Mouse (Mus musculus): Measurements from ENCODE around the gene Trpm2. TPM values are rescaled to one million over a fixed set of nuclear protein-coding genes. Genes with fewer than 3 reads are reported as not detected.
"Not testable (repeated sequence)": the region's sequence is repeated elsewhere in the genome, so short reads cannot be mapped to it uniquely, and the experiment has no call there.

Gene Trpm2
- polyA plus RNA-seq (2015; fragmentation: Nextera tagmentation; extraction: Ambion mirVana), result 0.19 and 0.23 TPM in 2 replicates

GRCm38 (mm10) chr10:77970481-77970880 lies at the start of gene Trpm2:
TSS of gene Trpm2 (minus strand) at chr10:77970563.
- ATAC-seq (ENCODE audit: extremely low read depth, insufficient number of reproducible peaks, low FRiP score, low TSS enrichment), result no peak

GRCm38 (mm10) chr10:78019984-78020383 lies 49.6 kb upstream of the Trpm2 start:
- not testable (repeated sequence) for ATAC-seq (ENCODE audit: extremely low read depth, insufficient number of reproducible peaks, low FRiP score, low TSS enrichment); H3K4me3 ChIP-seq
- WGBS, result 92% methylated on average over 6 of the region's 11 CpGs

More at GRCm38 (mm10) chr10:77970481-77970880, at the start of gene Trpm2:
- Histone ChIP-seq H3K9ac (peak within 1 kb of the TSS; percentile 41), H3K4me1 (peaks cover 11% of the 10 kb centered on the region; the same call in 1 of the 2 replicates), H3K36me3 (no peaks in the 10 kb centered on the region), H3K4me2 (peak within 1 kb of the TSS; percentile 65), H3K27ac (replicated peaks) (no peak within 1 kb of the TSS), H3K9me3 (no peaks in the 10 kb centered on the region), H3K27me3 (replicated peaks) (peaks cover 55% of the 10 kb centered on the region), H3K4me3 (peak within 1 kb of the TSS; percentile 44)
- WGBS, result 69% methylated on average over 6 of the region's 6 CpGs

GRCm38 (mm10) chr10:78019291-78019690 lies 48.9 kb upstream of the Trpm2 start:
- Histone ChIP-seq H3K4me2 (peak overlapping the region; percentile 67), H3K27ac (replicated peaks) (peak overlapping the region; percentile 75; the same call in 1 of the 2 replicates), H3K9me3 (no peaks in the 10 kb centered on the region; the same call in 1 of the 2 replicates), H3K4me1 (peaks cover 7% of the 10 kb centered on the region), H3K4me3 (no peak overlapping the region; the same call in 1 of the 2 replicates), H3K36me3 (no peaks in the 10 kb centered on the region), H3K27me3 (replicated peaks) (no peaks in the 10 kb centered on the region; the same call in 1 of the 2 replicates), H3K9ac (0 out of 2 replicates have a peak overlapping the region, but pooled peaks have one; percentile 37)
- ATAC-seq (ENCODE audit: extremely low read depth, insufficient number of reproducible peaks, low FRiP score, low TSS enrichment), result no peak
- WGBS, result 76% methylated on average over 4 of the region's 4 CpGs

More at GRCm38 (mm10) chr10:78019984-78020383, 49.6 kb upstream of the Trpm2 start:
- not testable (repeated sequence) for H3K9ac ChIP-seq; H3K36me3 ChIP-seq; H3K27ac ChIP-seq (replicated peaks); H3K4me1 ChIP-seq; H3K9me3 ChIP-seq; H3K4me2 ChIP-seq; H3K27me3 ChIP-seq (replicated peaks)

GRCm38 (mm10) chr10:78018797-78019203 lies 48.4 kb upstream of the Trpm2 start:
- Histone ChIP-seq H3K9ac (peak overlapping the region; percentile 79), H3K4me1 (peaks cover 7% of the 10 kb centered on the region), H3K27ac (replicated peaks) (peak overlapping the region; percentile 75), H3K9me3 (no peaks in the 10 kb centered on the region; the same call in 1 of the 2 replicates), H3K4me2 (peak overlapping the region; percentile 67), H3K4me3 (peak overlapping the region; percentile 41), H3K36me3 (no peaks in the 10 kb centered on the region), H3K27me3 (replicated peaks) (no peaks in the 10 kb centered on the region; the same call in 1 of the 2 replicates)
- WGBS, result 21% methylated on average over 19 of the region's 19 CpGs
- ATAC-seq (ENCODE audit: extremely low read depth, insufficient number of reproducible peaks, low FRiP score, low TSS enrichment), result peak; percentile 61

- no peaks in the 10 kb centered on the region; the same call in 1 of the 2 replicates for H3K27me3 ChIP-seq (replicated peaks)
- H3K4me3 ChIP-seq, result no peak overlapping the region
- H3K36me3 ChIP-seq, result no peaks in the 10 kb centered on the region
- 58% methylated on average over 5 of the region's 5 CpGs for WGBS
- no peaks in the 10 kb centered on the region; the same call in 1 of the 2 replicates for H3K9me3 ChIP-seq
- ATAC-seq (ENCODE audit: extremely low read depth, insufficient number of reproducible peaks, low FRiP score, low TSS enrichment), result no peak
- H3K4me2 ChIP-seq, result no peak overlapping the region
- peaks cover 7% of the 10 kb centered on the region for H3K4me1 ChIP-seq
- H3K27ac ChIP-seq (replicated peaks), result no peak overlapping the region
- H3K9ac ChIP-seq, result no peak overlapping the region
Observed at GRCm38 (mm10) chr10:78016366-78016765, 46.0 kb upstream of the Trpm2 start.

- Histone ChIP-seq H3K4me1 (peaks cover 9% of the 10 kb centered on the region), H3K36me3 (no peaks in the 10 kb centered on the region), H3K4me3 (no peak overlapping the region), H3K9me3 (no peaks in the 10 kb centered on the region; the same call in 1 of the 2 replicates), H3K27ac (replicated peaks) (peak overlapping the region; percentile 77), H3K9ac (0 out of 2 replicates have a peak overlapping the region, but pooled peaks have one; percentile 24), H3K27me3 (replicated peaks) (no peaks in the 10 kb centered on the region; the same call in 1 of the 2 replicates), H3K4me2 (peak overlapping the region; percentile 24; the same call in 1 of the 2 replicates)
- WGBS, result 66% methylated on average over 1 of the region's 1 CpGs
- ATAC-seq (ENCODE audit: extremely low read depth, insufficient number of reproducible peaks, low FRiP score, low TSS enrichment), result no peak
Observed at GRCm38 (mm10) chr10:78015489-78015888, 45.1 kb upstream of the Trpm2 start.

GRCm38 (mm10) chr10:78012661-78013495 lies 42.5 kb upstream of the Trpm2 start:
- no peaks in the 10 kb centered on the region; the same call in 1 of the 2 replicates for H3K9me3 ChIP-seq
- H3K4me3 ChIP-seq, result no peak overlapping the region
- no peak for ATAC-seq (ENCODE audit: extremely low read depth, insufficient number of reproducible peaks, low FRiP score, low TSS enrichment)
- 88% methylated on average over 18 of the region's 18 CpGs for WGBS
- no peaks in the 10 kb centered on the region for H3K36me3 ChIP-seq
- peaks cover 24% of the 10 kb centered on the region for H3K4me1 ChIP-seq
- no peak overlapping the region for H3K9ac ChIP-seq
- H3K27ac ChIP-seq (replicated peaks), result no peak overlapping the region
- H3K27me3 ChIP-seq (replicated peaks), result no peaks in the 10 kb centered on the region; the same call in 1 of the 2 replicates
- no peak overlapping the region for H3K4me2 ChIP-seq

GRCm38 (mm10) chr10:78011116-78011515 lies 40.8 kb upstream of the Trpm2 start:
- not testable (repeated sequence) for H3K27me3 ChIP-seq (replicated peaks); H3K9me3 ChIP-seq; ATAC-seq (ENCODE audit: extremely low read depth, insufficient number of reproducible peaks, low FRiP score, low TSS enrichment); H3K9ac ChIP-seq; H3K27ac ChIP-seq (replicated peaks); H3K4me3 ChIP-seq; H3K36me3 ChIP-seq
- H3K4me1 ChIP-seq, result peaks cover 39% of the 10 kb centered on the region
- 92% methylated on average over 5 of the region's 5 CpGs for WGBS
- peak overlapping the region; percentile 95; the same call in 1 of the 2 replicates for H3K4me2 ChIP-seq

GRCm38 (mm10) chr10:78010335-78010734 lies 40.0 kb upstream of the Trpm2 start:
- H3K9ac ChIP-seq, result peak overlapping the region; percentile 72
- 10% methylated on average over 10 of the region's 10 CpGs for WGBS
- no peaks in the 10 kb centered on the region for H3K27me3 ChIP-seq (replicated peaks)
- H3K4me1 ChIP-seq, result peaks cover 46% of the 10 kb centered on the region
- H3K4me2 ChIP-seq, result peak overlapping the region; percentile 95
- no peak overlapping the region for H3K27ac ChIP-seq (replicated peaks)
- H3K4me3 ChIP-seq, result peak overlapping the region; percentile 90
- H3K9me3 ChIP-seq, result no peaks in the 10 kb centered on the region; the same call in 1 of the 2 replicates
- no peak for ATAC-seq (ENCODE audit: extremely low read depth, insufficient number of reproducible peaks, low FRiP score, low TSS enrichment)
- H3K36me3 ChIP-seq, result peaks cover 8% of the 10 kb centered on the region

GRCm38 (mm10) chr10:78009945-78010293 lies 39.6 kb upstream of the Trpm2 start, which contains the start of gene Pfkl:
TSS of gene Pfkl (minus strand) at chr10:78010083.
- 2% methylated on average over 9 of the region's 9 CpGs for whole genome bisulfite sequencing
- Histone ChIP-seq H3K4me2 (peak within 1 kb of the TSS; percentile 95), H3K4me3 (peak within 1 kb of the TSS; percentile 90), H3K4me1 (peaks cover 45% of the 10 kb centered on the region), H3K9ac (peak within 1 kb of the TSS; percentile 96), H3K27me3 (replicated peaks) (no peaks in the 10 kb centered on the region), H3K9me3 (no peaks in the 10 kb centered on the region; the same call in 1 of the 2 replicates), H3K36me3 (peaks cover 12% of the 10 kb centered on the region), H3K27ac (replicated peaks) (peak within 1 kb of the TSS; percentile 100)
- ATAC-seq (ENCODE audit: extremely low read depth, insufficient number of reproducible peaks, low FRiP score, low TSS enrichment), result no peak

GRCm38 (mm10) chr10:78009184-78009944 lies 39.0 kb upstream of the Trpm2 start:
- ATAC-seq (ENCODE audit: extremely low read depth, insufficient number of reproducible peaks, low FRiP score, low TSS enrichment), result peak; percentile 92
- WGBS, result under 1% methylated on average over 55 of the region's 59 CpGs
- peak overlapping the region; percentile 100 for H3K27ac ChIP-seq (replicated peaks)
- peak overlapping the region; percentile 90 for H3K4me3 ChIP-seq
- H3K9ac ChIP-seq, result peak overlapping the region; percentile 96
- peak overlapping the region; percentile 95 for H3K4me2 ChIP-seq
- no peaks in the 10 kb centered on the region for H3K27me3 ChIP-seq (replicated peaks)
- no peaks in the 10 kb centered on the region for H3K9me3 ChIP-seq
- peaks cover 18% of the 10 kb centered on the region for H3K36me3 ChIP-seq
- H3K4me1 ChIP-seq, result peaks cover 50% of the 10 kb centered on the region

Measured in heart, embryonic 13.5 days (tissue).